Mouse (Mus musculus) brain, adult 2 months (tissue): ENCODE data around the gene Gcnt4.

ENCODE experiments used
- DNase-seq: peaks from one replicate; pipeline ENCODE4 v3.0.0; 2011; ENCODE audit warnings: low read depth, low spot score

The Gcnt4 gene

GRCm38 (mm10) chr13:96947722-96948121, 23.2 kb downstream of the Gcnt4 start:
- DNase-seq: no peak

- no peak for DNase-seq
These were observed 27.4 kb downstream of the Gcnt4 start for GRCm38 (mm10) chr13:96951880-96952279.

GRCm38 (mm10) chr13:96956466-96956865, 32.0 kb downstream of the Gcnt4 start:
- no peak for DNase-seq

- no peak for DNase-seq
These were observed 35.5 kb downstream of the Gcnt4 start for GRCm38 (mm10) chr13:96960019-96960418.

- DNase-seq: peak; percentile 89
These were observed 37.1 kb downstream of the Gcnt4 start for GRCm38 (mm10) chr13:96961366-96962157.

- no peak for DNase-seq
These were observed 38.3 kb downstream of the Gcnt4 start for GRCm38 (mm10) chr13:96962801-96963200.

- DNase-seq: no peak
These were observed 40.5 kb downstream of the Gcnt4 start for GRCm38 (mm10) chr13:96964981-96965380.

- no peak for DNase-seq
These were observed 42.0 kb downstream of the Gcnt4 start for GRCm38 (mm10) chr13:96966210-96967089.

- no peak for DNase-seq
These were observed 42.6 kb downstream of the Gcnt4 start for GRCm38 (mm10) chr13:96967091-96967490.

- no peak for DNase-seq
These were observed 43.3 kb downstream of the Gcnt4 start for GRCm38 (mm10) chr13:96967822-96968221.

GRCm38 (mm10) chr13:96971076-96971475, 46.6 kb downstream of the Gcnt4 start:
- DNase-seq: no peak

GRCm38 (mm10) chr13:96971861-96972282, 47.4 kb downstream of the Gcnt4 start:
- no peak for DNase-seq

GRCm38 (mm10) chr13:96973318-96973717, 48.8 kb downstream of the Gcnt4 start:
- peak; percentile 24 for DNase-seq

- peak; percentile 51 for DNase-seq
These were observed 52.6 kb downstream of the Gcnt4 start for GRCm38 (mm10) chr13:96976986-96977595.

GRCm38 (mm10) chr13:96980561-96980960, 56.1 kb downstream of the Gcnt4 start:
- no peak for DNase-seq

- DNase-seq: peak; percentile 16
These were observed 59.0 kb downstream of the Gcnt4 start for GRCm38 (mm10) chr13:96983251-96984126.

- DNase-seq: no peak
These were observed 60.2 kb downstream of the Gcnt4 start for GRCm38 (mm10) chr13:96984688-96985087.

- no peak for DNase-seq
These were observed 61.2 kb downstream of the Gcnt4 start for GRCm38 (mm10) chr13:96985599-96986275.

- DNase-seq: no peak
These were observed 64.6 kb downstream of the Gcnt4 start for GRCm38 (mm10) chr13:96989129-96989528.

- DNase-seq: no peak
These were observed 65.6 kb downstream of the Gcnt4 start for GRCm38 (mm10) chr13:96990045-96990444.
